Mouse (Mus musculus): ENCODE measurements around the gene Pak4. TPM values are rescaled to one million over a fixed set of nuclear protein-coding genes. Genes with fewer than 3 reads are reported as not detected.
A peak's percentile ranks its signal among the peaks of the same experiment; 100 is the strongest.

Gene Pak4
- polyA plus RNA-seq, 1 experiment: 33.4 TPM

DNA sequence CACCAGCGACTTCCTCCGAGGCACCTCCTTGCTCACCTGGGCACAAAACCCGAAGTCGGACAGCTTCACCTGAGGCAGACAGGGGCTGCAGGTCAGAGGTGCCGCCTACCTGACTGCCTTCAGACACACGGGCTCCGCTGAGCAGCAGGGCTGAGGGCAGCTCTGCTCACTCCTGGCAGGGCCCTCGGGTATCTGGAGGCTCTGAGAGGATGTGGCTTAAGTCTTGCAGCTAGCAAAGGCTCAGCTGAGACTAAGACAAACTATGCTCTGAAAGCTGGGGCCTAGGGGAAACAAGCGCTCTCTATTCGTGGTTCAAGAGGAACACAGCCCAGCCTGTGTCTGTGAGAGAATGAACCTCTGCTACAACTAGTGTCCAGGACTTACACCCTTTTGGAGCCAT lies 37.1 kb downstream of the Pak4 start:
- Histone ChIP-seq H3ac (ENCODE audit: control insufficient read depth, insufficient read length, low read depth) (no peak overlapping the region), H3K27me3 (ENCODE audit: control insufficient read depth, insufficient read depth, insufficient read length) (no peaks in the 10 kb centered on the region), H3K79me3 (ENCODE audit: low read depth) (no peaks in the 10 kb centered on the region), H3K4me3 (ENCODE audit: insufficient read depth, poor library complexity, severe bottlenecking) (no peak overlapping the region), H3K79me2 (ENCODE audit: control insufficient read depth, insufficient read depth) (no peaks in the 10 kb centered on the region), H3K36me3 (ENCODE audit: control insufficient read depth, insufficient read depth) (peaks cover 6% of the 10 kb centered on the region)
- no peak for TF ChIP-seq MYOD1 (IDR thresholded peaks at IDR 0.05; ENCODE audit: control insufficient read depth, insufficient read length, low read depth)
- no peak for TF ChIP-seq CTCF (IDR thresholded peaks at IDR 0.05; ENCODE audit: control insufficient read depth, insufficient read depth, insufficient read length)
- no peak for TF ChIP-seq MAX (IDR thresholded peaks at IDR 0.05)
- no peak for TF ChIP-seq FOSL1 (IDR thresholded peaks at IDR 0.05; ENCODE audit: insufficient read depth, low read length, poor library complexity, severe bottlenecking)
- no peak for TF ChIP-seq CEBPB (IDR thresholded peaks at IDR 0.05; ENCODE audit: low read depth)
- TF ChIP-seq MYOG (IDR thresholded peaks at IDR 0.05; ENCODE audit: control insufficient read depth, extremely low read depth, insufficient read length): no peak
- TF ChIP-seq USF1 (IDR thresholded peaks at IDR 0.05; ENCODE audit: low read depth): no peak

DNA sequence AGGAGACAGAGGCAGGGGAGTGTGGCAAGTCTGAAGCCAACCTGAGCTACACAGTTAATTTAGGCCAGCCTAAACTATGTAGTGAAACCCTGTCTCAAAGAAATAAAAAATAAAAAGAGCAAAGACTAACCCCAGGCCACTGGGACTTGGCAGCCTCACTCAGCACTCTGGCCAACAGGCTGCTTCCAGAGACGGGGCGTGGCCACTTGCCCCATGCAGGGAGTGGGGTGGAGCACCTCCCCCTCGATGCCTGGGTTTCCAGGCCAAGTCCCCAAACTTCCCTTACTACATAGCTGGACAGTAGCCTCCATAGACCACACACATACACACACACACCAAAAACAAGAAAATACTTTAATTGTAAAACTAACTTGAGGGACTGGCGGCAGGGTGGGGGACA lies 39.5 kb downstream of the Pak4 start:
- TF ChIP-seq MAX (IDR thresholded peaks at IDR 0.05): no peak
- no peak for TF ChIP-seq CTCF (IDR thresholded peaks at IDR 0.05; ENCODE audit: control insufficient read depth, insufficient read depth, insufficient read length)
- TF ChIP-seq USF1 (IDR thresholded peaks at IDR 0.05; ENCODE audit: low read depth): no peak
- TF ChIP-seq MYOD1 (IDR thresholded peaks at IDR 0.05; ENCODE audit: control insufficient read depth, insufficient read length, low read depth): no peak
- TF ChIP-seq MYOG (IDR thresholded peaks at IDR 0.05; ENCODE audit: control insufficient read depth, extremely low read depth, insufficient read length): no peak
- no peak for TF ChIP-seq FOSL1 (IDR thresholded peaks at IDR 0.05; ENCODE audit: insufficient read depth, low read length, poor library complexity, severe bottlenecking)
- no peak for TF ChIP-seq CEBPB (IDR thresholded peaks at IDR 0.05; ENCODE audit: low read depth)
- no peaks in the 10 kb centered on the region for H3K79me2 ChIP-seq (ENCODE audit: control insufficient read depth, insufficient read depth)
- no peak overlapping the region for H3K4me3 ChIP-seq (ENCODE audit: insufficient read depth, poor library complexity, severe bottlenecking)
- H3K27me3 ChIP-seq (ENCODE audit: control insufficient read depth, insufficient read depth, insufficient read length): no peaks in the 10 kb centered on the region
- H3K79me3 ChIP-seq (ENCODE audit: low read depth): no peaks in the 10 kb centered on the region
- no peak overlapping the region for H3ac ChIP-seq (ENCODE audit: control insufficient read depth, insufficient read length, low read depth)
- H3K36me3 ChIP-seq (ENCODE audit: control insufficient read depth, insufficient read depth): no peaks in the 10 kb centered on the region

DNA sequence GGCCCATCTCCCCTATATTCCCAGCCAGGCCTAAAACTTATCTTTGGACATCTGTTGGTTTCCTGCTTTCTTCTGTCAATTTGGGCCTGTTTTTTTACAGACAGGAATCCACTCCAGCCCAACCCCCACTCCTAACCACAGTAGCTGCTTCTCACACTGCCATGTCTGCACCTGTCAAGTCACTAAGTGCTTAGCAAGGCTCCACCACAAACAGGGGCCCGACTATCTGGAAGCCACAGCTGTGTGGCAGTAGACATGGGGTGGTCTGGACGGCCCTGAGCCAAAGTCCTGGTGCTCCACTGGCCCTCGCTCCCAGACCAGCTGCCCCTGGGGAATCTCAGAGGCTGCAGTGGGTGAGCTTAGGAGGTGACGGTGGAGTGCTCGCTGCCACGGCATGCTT lies 40.3 kb downstream of the Pak4 start:
- no peaks in the 10 kb centered on the region for H3K79me2 ChIP-seq (ENCODE audit: control insufficient read depth, insufficient read depth)
- H3K27me3 ChIP-seq (ENCODE audit: control insufficient read depth, insufficient read depth, insufficient read length): no peaks in the 10 kb centered on the region
- no peaks in the 10 kb centered on the region for H3K36me3 ChIP-seq (ENCODE audit: control insufficient read depth, insufficient read depth)
- H3K4me3 ChIP-seq (ENCODE audit: insufficient read depth, poor library complexity, severe bottlenecking): no peak overlapping the region
- H3K79me3 ChIP-seq (ENCODE audit: low read depth): no peaks in the 10 kb centered on the region
- no peak for TF ChIP-seq CEBPB (IDR thresholded peaks at IDR 0.05; ENCODE audit: low read depth)
- peak; percentile 65 for TF ChIP-seq MYOD1 (IDR thresholded peaks at IDR 0.05; ENCODE audit: control insufficient read depth, insufficient read length, low read depth)
- TF ChIP-seq FOSL1 (IDR thresholded peaks at IDR 0.05; ENCODE audit: insufficient read depth, low read length, poor library complexity, severe bottlenecking): no peak
- no peak overlapping the region for H3ac ChIP-seq (ENCODE audit: control insufficient read depth, insufficient read length, low read depth)

DNA sequence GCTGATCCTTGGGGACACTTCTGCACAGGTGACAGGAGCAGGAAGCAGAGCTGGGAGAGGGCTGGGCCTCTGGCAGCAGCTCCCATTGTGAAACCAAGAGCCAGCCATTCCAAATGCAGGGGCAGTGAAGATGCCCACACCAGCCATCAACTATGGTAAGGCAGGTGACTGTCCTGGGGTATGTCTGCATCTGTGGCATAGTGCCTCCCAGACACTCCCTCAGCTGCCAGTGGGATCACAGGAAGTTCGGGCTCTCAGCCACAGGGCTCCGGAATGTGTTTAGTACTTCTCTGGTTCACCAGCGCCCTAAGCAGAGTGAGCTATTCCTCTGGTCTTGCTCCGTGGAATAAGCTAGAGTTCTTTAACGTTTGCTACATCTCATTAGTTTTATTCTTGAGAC lies 40.9 kb downstream of the Pak4 start:
- Histone ChIP-seq H3K4me3 (ENCODE audit: insufficient read depth, poor library complexity, severe bottlenecking) (no peak overlapping the region), H3K79me3 (ENCODE audit: low read depth) (no peaks in the 10 kb centered on the region), H3ac (ENCODE audit: control insufficient read depth, insufficient read length, low read depth) (no peak overlapping the region), H3K27me3 (ENCODE audit: control insufficient read depth, insufficient read depth, insufficient read length) (no peaks in the 10 kb centered on the region), H3K79me2 (ENCODE audit: control insufficient read depth, insufficient read depth) (no peaks in the 10 kb centered on the region), H3K36me3 (ENCODE audit: control insufficient read depth, insufficient read depth) (no peaks in the 10 kb centered on the region)
- no peak for TF ChIP-seq MAX (IDR thresholded peaks at IDR 0.05)
- no peak for TF ChIP-seq USF1 (IDR thresholded peaks at IDR 0.05; ENCODE audit: low read depth)
- no peak for TF ChIP-seq CTCF (IDR thresholded peaks at IDR 0.05; ENCODE audit: control insufficient read depth, insufficient read depth, insufficient read length)
- TF ChIP-seq CEBPB (IDR thresholded peaks at IDR 0.05; ENCODE audit: low read depth): no peak
- TF ChIP-seq FOSL1 (IDR thresholded peaks at IDR 0.05; ENCODE audit: insufficient read depth, low read length, poor library complexity, severe bottlenecking): no peak
- no peak for TF ChIP-seq MYOD1 (IDR thresholded peaks at IDR 0.05; ENCODE audit: control insufficient read depth, insufficient read length, low read depth)
- TF ChIP-seq MYOG (IDR thresholded peaks at IDR 0.05; ENCODE audit: control insufficient read depth, extremely low read depth, insufficient read length): no peak

DNA sequence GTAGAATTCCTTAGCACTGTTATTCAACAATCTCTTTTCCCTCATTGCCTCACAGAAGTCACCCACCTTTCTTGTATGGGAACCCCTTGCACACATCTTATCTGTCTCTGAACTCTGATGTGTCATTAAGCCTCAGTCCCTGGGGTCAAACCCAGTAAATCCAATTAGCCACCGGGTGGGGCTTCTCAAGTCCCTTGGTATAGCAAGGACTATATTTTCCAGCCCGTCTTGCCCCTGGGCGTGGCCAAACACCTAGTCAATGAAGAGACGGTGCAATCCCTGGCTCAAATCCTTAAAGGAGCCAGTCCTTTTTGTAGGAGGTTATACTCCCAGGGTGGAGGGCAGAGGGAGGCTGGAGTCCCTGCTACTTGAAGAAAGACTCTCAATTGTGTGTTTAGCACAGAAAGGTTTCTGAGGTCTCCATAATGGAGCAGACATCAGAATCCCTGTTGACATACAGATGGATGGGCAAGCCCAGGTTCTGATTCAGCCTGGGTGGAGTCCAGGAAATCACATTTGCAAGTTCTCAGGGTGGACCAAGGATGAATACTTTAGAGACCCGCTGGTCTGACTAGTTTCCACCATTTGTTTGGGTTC lies 41.9 kb downstream of the Pak4 start:
- Histone ChIP-seq H3K4me3 (ENCODE audit: insufficient read depth, poor library complexity, severe bottlenecking) (no peak overlapping the region), H3K79me3 (ENCODE audit: low read depth) (no peaks in the 10 kb centered on the region), H3ac (ENCODE audit: control insufficient read depth, insufficient read length, low read depth) (no peak overlapping the region), H3K27me3 (ENCODE audit: control insufficient read depth, insufficient read depth, insufficient read length) (no peaks in the 10 kb centered on the region), H3K79me2 (ENCODE audit: control insufficient read depth, insufficient read depth) (no peaks in the 10 kb centered on the region), H3K36me3 (ENCODE audit: control insufficient read depth, insufficient read depth) (no peaks in the 10 kb centered on the region)
- no peak for TF ChIP-seq CEBPB (IDR thresholded peaks at IDR 0.05; ENCODE audit: low read depth)
- no peak for TF ChIP-seq CTCF (IDR thresholded peaks at IDR 0.05; ENCODE audit: control insufficient read depth, insufficient read depth, insufficient read length)
- no peak for TF ChIP-seq MYOD1 (IDR thresholded peaks at IDR 0.05; ENCODE audit: control insufficient read depth, insufficient read length, low read depth)
- no peak for TF ChIP-seq USF1 (IDR thresholded peaks at IDR 0.05; ENCODE audit: low read depth)
- TF ChIP-seq MAX (IDR thresholded peaks at IDR 0.05): no peak
- no peak for TF ChIP-seq MYOG (IDR thresholded peaks at IDR 0.05; ENCODE audit: control insufficient read depth, extremely low read depth, insufficient read length)
- no peak for TF ChIP-seq FOSL1 (IDR thresholded peaks at IDR 0.05; ENCODE audit: insufficient read depth, low read length, poor library complexity, severe bottlenecking)

DNA sequence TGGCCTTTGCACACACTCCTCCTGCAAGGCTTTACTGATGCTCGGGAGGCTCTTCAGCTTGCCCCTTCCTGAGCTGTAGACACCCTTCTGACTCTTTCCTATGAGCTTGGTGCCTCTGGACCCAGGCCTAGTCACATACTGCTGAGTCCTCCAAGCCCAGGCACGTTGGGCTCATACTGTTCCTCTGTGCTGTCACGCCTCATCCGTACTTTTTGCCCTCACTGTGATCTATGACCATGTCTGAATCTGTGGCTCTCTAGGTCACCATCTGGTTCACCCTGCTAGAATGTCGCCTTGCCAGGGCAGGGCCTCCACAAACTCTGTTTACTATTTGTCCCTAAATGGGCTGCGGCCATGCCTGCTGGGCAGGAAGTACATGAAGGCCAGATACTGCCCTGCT lies 44.9 kb downstream of the Pak4 start:
- no peak overlapping the region for H3K4me3 ChIP-seq (ENCODE audit: insufficient read depth, poor library complexity, severe bottlenecking)
- no peaks in the 10 kb centered on the region for H3K79me3 ChIP-seq (ENCODE audit: low read depth)
- H3K36me3 ChIP-seq (ENCODE audit: control insufficient read depth, insufficient read depth): no peaks in the 10 kb centered on the region
- peaks cover 2% of the 10 kb centered on the region for H3K27me3 ChIP-seq (ENCODE audit: control insufficient read depth, insufficient read depth, insufficient read length)
- no peak overlapping the region for H3ac ChIP-seq (ENCODE audit: control insufficient read depth, insufficient read length, low read depth)
- H3K79me2 ChIP-seq (ENCODE audit: control insufficient read depth, insufficient read depth): no peaks in the 10 kb centered on the region
- TF ChIP-seq MAX (IDR thresholded peaks at IDR 0.05) (no peak), USF1 (IDR thresholded peaks at IDR 0.05; ENCODE audit: low read depth) (no peak), FOSL1 (IDR thresholded peaks at IDR 0.05; ENCODE audit: insufficient read depth, low read length, poor library complexity, severe bottlenecking) (no peak), MYOD1 (IDR thresholded peaks at IDR 0.05; ENCODE audit: control insufficient read depth, insufficient read length, low read depth) (no peak), CTCF (IDR thresholded peaks at IDR 0.05; ENCODE audit: control insufficient read depth, insufficient read depth, insufficient read length) (no peak), MYOG (IDR thresholded peaks at IDR 0.05; ENCODE audit: control insufficient read depth, extremely low read depth, insufficient read length) (no peak), CEBPB (IDR thresholded peaks at IDR 0.05; ENCODE audit: low read depth) (no peak)
